Mouse (Mus musculus) heart, postnatal 0 days (tissue): ENCODE results near the gene Ift122.

Source experiments
- CTCF ChIP-seq: IDR thresholded peaks from 2 replicates; pipeline ENCODE4 v1.5.1; 2016; ENCODE audit warnings: antibody characterized with exemption, control low read depth, low read depth
- EP300 ChIP-seq: IDR thresholded peaks from 2 replicates; pipeline ENCODE4 v1.6.1; 2016; ENCODE audit warnings: antibody characterized with exemption, low read depth

- TF ChIP-seq EP300 (no peak), CTCF (peak; percentile 48)
These were observed 1.2 kb downstream of the Ift122 start for GRCm38 (mm10) chr6:115854432-115854831.
